Mouse (Mus musculus) neural tube, embryonic 10.5 days (tissue): Measurements from ENCODE around the gene Krtap4-6.
"Not testable (repeated sequence)": the region's sequence is repeated elsewhere in the genome, so short reads cannot be mapped to it uniquely, and the experiment has no call there.

Experiments used
- DNase-seq: peaks from one replicate; pipeline ENCODE4 v3.0.0-alpha.2; 2017; ENCODE audit warnings: low spot score; ENCODE audit errors: extremely low spot score

Gene Krtap4-6

DNA sequence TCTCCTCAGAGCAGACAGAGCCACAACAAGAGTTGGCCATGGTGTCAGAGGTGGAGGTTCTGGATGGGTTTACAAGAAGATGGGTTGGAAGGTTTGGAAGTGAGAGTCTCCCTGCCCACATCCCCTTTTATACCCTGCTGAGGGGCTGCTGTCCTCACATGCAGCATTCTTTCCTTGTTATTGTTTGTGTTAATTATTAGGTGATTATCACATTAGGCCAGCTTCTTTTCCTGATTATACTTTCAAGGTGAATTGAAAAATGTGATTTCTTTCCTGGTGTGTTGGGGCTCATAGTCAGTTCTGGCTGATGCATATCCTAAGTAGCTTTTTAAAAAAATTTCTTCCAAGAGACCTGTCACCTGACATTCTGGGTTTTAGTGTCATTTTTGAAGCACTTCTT lies at the start of gene Krtap4-6:
Gene Krtap4-6, minus strand, starts transcription at position 101 of the 400 bp plus-strand sequence.
- no peak for DNase-seq

DNA sequence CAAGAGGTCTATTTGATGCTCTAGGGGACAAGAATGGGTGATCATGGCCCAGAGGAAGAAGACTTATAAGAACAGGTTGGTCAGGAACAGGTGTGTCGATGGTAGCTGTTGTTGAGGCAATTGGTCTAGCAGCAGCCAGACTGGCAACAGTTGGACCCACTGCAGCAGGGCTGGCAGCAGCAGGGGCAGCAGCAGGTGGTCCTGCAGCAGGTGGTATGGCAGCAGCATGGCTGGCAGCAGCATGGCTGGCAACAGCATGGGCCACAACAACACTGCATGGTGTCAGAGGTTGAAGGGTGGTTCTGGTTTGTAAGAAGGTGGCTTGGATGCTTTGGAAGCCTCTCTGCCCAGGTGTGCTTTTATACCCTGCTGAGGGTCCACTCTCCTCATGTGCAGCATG lies 24.7 kb upstream of the Krtap4-6 start, which contains the start of gene Gm14190:
Gene Gm14190, minus strand, starts transcription at position 278 of the 400 bp plus-strand sequence.
- no peak for DNase-seq

DNA sequence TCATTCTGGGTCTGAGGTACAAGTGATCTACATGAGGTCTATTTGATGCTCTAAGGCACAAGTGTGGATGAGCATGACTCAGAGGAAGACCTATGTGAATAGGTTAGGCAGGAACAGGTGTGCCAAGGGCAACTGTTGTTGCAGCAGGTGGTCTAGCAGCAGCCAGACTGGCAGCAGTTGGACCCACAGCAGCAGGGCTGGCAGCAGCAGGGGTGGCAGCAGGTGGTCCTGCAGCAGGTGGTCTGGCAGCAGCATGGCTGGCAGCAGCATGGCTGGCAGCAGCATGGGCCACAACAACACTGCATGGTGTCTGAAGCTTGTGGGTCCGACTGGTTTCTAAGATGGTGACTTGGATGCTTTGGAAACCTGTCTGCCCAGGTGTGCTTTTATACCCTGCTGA lies 19.5 kb upstream of the Krtap4-6 start:
- DNase-seq = not testable (repeated sequence)

DNA sequence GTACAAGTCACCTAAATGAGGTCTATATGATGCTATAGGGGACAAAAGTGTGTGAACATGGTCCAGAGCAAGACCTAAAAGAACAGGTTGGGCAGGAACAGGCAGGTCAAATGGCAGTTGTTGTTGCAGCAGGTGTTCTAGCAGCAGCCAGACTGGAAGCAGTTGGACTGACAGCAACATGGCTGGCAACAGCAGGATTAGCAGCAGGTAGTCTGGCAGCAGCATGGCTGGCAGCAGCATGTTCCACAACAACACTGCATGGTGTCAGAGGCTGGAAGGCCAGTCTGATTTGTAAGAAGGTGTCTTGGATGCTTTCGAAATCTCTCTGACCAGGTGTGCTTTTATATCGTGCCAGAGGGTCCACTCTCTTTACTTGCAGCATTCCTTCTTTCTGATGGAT lies 17.7 kb upstream of the Krtap4-6 start:
- no peak for DNase-seq

DNA sequence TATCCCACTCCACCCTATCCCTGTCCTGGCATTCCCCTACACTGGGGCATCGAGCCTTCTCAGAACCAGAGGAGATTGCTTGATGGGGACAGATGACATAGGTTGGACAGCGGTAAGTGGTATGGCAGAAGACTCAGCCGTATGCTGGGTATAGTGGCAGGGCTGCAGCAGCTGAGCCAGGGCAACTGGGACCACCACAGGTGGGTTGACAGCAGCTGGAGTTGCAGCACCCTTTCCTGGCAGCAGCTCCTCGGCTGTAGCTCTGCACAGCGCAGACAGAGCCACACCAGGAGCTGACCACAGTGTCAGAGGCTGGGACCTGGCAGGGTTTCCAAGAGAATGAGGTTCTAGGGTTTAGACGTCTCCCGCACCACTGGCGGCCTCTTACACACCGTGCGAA lies 3.0 kb downstream of the Krtap4-6 start:
- DNase-seq = no peak

DNA sequence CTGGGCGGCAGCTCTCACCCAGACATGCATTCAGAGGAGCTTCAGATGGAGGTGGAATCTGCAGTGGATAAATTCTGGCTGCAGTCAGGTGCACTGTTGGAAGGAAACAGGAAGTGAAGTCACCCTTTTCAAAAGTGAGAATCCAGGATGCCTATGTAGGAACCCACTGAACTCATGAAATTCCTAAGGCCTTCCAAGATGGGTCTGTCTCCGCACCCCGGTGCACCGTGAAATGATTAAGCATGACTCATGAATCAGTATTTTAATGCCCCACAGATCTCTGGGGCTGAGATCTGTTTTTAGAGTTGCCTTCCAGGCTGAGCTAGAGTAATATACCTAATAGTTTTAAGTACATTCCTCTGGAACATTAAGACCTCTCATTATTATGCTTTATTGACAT lies 6.5 kb downstream of the Krtap4-6 start:
- DNase-seq = no peak

DNA sequence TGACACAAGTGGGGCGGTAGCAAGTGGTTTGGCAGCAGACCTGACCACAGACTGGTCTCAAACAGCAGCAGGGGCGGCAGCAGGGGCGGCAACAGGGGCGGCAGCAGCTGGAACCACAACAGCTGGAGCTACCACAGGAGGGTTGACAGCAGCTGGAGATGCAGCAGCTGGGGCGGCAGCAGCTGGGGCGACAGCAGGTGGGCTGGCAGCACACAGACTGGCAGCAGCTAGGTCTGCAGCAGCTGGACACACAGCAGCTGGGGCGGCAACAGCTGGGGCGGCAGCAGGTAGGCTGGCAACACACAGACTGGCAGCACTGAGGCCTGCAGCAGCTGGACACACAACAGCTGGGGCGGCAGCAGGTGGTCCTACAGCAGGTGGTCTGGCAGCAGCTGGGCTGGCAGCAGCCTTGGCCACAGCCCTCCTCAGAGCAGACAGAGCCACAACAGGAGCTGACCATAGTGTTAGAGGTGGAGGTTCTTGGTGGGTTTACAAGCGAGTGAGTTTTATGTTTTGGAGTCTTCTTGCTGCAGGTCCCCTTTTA lies 7.2 kb downstream of the Krtap4-6 start, which contains the start of gene Gm11563:
Gene Gm11563, minus strand, starts transcription at position 494 of the 544 bp plus-strand sequence.
- not testable (repeated sequence) for DNase-seq

DNA sequence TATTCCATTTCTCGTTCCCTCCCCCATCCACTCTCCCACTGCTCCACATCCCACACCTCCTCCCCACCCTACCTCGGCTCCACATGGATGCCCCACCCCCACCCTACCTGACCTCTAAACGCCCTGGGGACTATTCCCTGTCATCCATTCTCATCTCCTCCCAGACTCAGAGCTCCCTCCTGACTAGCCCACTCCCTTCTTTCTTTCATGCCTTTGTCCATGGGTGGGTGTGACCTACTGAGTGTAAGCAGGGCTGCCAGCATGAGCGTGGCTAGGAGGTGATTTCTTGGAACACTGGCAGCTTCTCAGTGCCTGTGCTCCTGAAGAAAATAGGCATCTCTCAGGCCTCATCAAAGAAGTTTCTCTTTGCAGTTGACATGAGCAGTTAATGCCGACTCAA lies 8.7 kb downstream of the Krtap4-6 start:
- no peak for DNase-seq

DNA sequence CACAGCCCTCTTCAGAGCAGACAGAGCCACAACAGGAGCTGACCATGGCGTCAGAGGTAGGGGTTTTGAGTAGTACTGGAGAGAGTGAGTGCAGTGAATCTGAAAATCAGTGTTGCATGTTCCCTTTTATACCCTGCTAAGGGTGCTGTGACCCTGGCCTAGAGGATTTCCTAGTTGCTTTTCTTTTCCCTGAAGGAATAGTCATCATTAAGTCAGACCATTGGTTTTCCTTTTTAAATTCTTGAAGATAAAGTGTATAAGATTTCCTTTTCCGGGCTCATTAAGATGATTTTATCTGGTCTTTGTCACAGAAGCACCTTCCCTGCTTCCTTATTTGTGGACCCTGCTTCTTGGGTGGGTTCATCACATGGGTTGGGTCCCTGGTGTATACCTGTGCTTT lies 15.6 kb downstream of the Krtap4-6 start, which contains the start of gene Gm11555:
Gene Gm11555, minus strand, starts transcription at position 101 of the 400 bp plus-strand sequence.
- DNase-seq = no peak

DNA sequence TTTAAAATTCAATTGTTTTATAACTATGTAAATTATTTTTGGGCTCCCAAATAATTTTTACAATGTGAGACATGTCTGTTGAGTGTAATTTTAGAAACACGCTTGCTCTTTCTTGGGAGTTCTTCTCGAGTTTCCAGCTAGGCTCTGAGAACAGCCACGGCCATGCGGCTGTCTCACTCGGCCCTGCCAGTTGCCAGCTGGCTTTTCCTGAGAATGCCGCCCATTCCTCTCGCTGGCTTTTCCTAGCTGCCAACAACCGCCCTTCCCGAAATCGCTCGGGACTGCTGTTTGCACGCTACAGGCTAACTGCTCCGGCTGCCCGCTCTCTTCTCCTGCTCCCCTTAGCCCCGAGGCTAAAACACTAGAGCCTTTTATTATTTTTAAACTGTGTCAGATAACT lies 19.3 kb downstream of the Krtap4-6 start:
- DNase-seq = no peak

DNA sequence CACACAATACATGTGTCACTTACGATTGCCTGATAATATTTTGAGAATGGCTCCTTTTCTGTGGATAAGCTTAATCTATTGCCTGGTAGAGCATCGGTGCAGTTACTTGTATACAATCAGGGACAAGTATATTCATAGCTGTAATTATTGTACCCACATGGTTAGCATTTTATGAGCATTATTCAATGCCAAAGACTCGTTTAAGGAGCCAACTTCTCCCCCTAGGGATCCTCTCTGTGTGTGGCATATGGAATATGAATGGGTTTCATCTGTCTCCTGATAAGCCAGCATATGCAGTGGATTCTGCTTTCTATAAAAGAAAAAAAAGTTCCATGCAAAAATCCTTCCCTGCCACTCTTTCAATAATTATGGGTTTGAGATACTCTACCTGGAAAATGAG lies 21.4 kb downstream of the Krtap4-6 start:
- DNase-seq = no peak

DNA sequence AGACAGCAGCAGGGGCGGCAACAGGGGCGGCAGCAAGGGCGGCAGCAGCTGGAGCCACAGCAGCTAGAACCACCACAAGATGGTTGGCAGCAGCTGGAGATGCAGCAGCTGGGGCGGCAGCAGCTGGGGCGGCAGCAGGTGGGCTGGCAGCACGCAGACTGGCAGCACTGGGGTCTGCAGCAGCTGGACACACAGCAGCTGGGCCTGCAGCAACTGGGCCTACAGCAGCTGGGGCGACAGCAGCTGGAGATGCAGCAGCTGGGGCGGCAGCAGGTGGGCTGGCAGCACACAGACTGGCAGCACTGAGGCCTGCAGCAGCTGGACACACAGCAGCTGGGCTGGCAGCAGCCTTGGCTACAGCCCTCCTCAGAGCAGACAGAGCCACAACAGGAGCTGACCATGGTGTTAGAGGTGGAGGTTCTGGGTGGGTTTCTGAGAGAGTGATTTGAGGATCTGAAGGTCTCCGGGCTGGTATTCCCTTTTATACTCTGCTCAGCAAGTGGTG lies 22.1 kb downstream of the Krtap4-6 start, which contains the start of gene Krtap4-7:
Gene Krtap4-7, minus strand, starts transcription at position 455 of the 505 bp plus-strand sequence.
- not testable (repeated sequence) for DNase-seq

DNA sequence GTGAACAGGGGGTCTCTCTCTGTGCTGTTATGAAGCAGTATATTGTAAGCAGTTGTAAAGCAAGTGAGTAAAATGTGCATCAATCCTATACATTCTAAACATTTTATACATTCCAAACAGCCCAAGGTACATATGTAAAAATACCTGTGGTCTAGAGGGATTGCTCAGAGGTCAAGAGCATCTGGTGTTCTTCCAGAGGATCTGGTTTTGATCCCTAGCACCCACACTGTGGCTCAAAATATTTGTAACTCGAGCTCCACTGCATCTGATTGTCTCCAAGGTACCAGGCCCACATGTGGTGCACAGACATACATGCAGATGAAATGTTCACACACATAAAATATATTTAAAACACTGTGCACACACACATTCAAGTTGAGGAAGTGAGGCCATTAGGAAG lies 24.8 kb downstream of the Krtap4-6 start:
- no peak for DNase-seq

DNA sequence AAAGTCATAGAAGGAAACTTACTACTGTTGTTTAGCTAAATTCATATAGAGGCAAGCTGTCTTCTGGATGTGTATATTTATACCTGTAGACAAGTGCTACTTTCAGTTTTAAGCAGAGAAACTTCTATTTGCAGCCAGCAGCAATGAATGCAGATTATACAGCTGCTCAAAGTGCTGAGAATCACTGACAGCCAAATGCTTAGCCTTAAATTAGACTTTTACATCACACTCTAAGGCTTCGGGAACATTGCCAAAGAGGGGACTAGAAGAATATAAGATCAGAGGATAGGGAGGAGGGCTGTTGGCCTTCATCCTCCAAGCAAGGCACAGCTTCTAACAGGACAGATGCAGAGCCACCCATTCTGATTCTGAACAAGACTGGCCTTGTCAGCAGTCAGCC lies 28.7 kb downstream of the Krtap4-6 start:
- no peak for DNase-seq

DNA sequence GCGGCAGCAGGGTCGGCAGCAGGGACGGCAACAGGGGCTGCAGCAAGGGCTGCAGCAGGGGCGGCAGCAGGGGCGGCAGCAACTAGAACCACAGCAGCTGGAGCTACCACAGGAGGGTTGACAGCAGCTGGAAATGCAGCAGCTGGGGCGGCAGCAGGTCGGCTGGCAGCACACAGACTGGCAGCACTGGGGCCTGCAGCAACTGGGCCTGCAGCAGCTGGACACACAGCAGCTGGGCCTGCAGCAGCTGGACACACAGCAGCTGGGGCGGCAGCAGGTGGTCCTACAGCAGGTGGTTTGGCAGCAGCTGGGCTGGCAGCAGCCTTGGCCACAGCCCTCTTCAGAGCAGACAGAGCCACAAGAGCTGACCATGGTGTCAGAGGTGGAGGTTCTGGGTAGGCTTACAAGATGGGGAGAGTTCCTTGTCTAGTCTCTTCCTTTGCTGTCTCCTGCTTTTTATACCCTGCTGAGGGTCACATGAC lies 31.1 kb downstream of the Krtap4-6 start, which contains the start of gene Krtap4-2:
Gene Krtap4-2, minus strand, starts transcription at position 432 of the 482 bp plus-strand sequence.
- no peak for DNase-seq

DNA sequence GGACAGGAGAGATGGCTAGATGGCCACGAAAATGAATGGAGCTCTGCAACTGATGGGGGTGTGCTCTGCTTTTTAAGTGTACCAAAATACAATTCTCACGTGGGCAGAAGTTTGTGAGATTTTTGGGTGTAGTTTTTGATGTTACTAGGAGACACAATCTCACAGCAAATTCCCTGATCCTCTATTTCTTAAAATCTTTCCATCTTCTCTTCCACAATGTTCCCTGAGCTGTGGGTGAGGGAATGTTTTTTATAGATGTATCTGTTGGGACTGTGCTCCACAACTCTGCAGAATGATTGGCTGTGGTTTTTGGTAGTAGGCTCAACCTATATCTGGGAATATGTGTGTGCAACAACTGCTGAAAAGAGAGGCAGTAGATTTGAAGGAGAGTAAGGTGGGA lies 32.5 kb downstream of the Krtap4-6 start:
- DNase-seq = no peak

DNA sequence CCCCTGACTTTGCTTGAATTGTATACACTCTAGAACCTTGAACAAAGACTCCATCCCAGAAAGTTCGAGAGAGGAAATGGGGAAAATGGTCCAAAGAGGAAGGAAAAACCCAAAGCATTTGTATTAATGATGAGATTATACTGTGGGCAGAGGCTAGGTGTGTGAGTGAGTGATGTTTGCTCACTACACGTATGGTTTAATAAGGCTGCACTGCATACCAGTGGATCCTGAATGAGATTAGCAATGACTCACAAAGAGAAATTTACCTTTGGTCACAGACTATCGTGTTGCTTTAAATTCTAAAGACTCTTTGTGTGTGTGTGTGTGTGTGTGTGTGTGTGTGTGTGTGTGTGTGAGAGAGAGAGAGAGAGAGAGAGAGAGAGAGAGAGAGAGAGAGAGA lies 34.9 kb downstream of the Krtap4-6 start:
- DNase-seq = no peak

DNA sequence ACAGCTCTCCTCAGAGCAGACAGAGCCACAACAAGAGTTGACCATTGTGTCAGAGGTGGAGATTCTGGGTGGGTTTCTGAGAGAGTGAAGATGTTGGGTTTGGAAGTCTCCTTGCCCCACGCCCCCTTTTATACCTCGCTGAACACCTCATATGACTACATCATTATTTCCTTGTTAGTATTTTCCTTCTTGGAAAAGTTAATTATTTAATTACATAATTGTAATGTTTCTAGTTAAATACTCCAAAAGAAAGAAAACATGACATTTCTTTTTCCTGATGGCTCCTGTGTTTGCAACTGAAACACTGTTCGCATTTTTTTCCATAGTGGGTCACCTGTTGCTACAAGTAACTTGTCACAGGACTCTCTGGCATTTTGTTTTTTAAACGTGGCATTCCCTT lies 37.6 kb downstream of the Krtap4-6 start, which contains the start of gene Krtap4-1:
Gene Krtap4-1, minus strand, starts transcription at position 101 of the 400 bp plus-strand sequence.
- DNase-seq = no peak

DNA sequence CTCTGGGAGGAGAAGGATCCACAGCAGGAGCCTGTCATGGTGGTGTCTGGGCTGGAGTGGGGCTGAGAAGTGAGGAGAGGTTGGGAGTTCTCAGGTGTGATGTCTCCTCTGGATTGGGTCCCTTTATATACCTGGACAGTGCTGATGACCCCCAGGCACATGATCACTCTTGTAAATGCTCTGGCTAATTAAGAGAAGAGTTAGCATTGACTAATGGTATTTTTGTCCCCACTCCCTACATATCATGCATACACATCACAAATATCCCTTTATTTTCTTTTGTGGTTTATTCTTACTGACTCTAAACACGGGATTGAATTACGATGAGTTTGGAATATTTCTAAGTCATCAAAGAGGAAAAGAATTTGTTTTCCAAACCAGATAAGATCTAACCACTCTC lies 45.4 kb downstream of the Krtap4-6 start, which contains the start of gene Gm11562:
Gene Gm11562, minus strand, starts transcription at position 101 of the 400 bp plus-strand sequence.
- DNase-seq = no peak
